Mouse (Mus musculus): ENCODE measurements around the gene Gpc3. TPM values are rescaled to one million over a fixed set of nuclear protein-coding genes. Genes with fewer than 3 reads are reported as not detected.

Gpc3 gene
- total RNA-seq (2022): 1 to 10 TPM; 5.6 to 7.5 (median 6.2) TPM

DNA sequence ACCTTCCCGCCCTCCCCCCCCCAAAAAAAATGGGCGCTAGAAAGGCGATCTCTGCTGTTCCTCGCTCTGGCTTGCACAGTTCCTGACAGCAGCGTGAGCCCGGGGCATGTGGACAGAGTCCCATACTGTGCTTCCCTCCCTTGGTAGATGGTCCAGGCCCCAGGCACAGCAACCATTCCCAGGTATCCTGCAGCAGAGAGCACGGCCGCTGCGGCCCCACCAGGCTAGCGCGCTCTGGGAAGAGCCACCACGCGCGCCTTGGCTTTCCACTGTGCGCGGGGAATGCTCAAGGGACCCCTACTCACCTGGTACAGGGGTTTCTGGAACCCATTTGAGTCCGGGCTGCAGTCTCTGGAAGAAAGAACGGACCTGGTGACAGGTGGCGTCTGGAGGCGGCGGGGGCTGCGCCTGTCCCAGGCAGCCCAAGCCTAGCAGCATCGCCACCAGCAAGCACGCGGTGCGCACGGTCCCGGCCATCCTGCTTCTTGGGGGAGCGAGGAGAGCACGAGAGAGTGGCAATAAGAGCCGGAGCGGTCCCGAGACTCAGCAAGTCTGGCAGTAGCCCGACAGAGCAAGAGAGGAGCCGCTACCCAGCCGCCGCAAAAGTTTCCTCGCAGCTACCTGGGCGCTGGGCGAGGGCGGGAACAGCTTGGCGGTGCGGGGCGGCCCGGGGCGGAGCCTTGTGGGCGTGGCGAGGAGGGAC is at the start of gene Gpc3:
Gene Gpc3, minus strand, starts transcription at position 623 of the 703 bp plus-strand sequence.
- no peak for DNase-seq (ENCODE audit: low spot score in 2 of 2)

DNA sequence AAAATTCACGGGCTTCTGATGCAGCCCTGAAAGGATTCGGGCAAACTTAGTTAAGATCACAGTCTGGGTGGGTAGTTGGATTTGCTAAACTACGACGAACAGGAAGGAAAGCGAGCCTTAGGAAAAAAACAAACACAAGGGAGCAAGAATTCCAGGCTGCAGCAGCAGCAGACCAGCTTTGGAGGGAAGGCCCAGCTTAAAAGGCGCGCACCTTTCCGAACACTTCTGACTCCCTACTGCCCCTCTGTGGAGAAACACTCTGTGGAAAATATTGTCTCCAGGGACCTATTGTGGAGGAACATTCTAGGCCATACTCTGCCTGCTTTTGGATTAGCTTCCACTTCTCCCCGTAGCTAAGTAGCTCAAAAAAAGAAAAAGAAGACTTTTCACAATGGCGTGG is 38.2 kb upstream of the Gpc3 start:
- no peak for DNase-seq (ENCODE audit: low spot score in 2 of 2)

DNA sequence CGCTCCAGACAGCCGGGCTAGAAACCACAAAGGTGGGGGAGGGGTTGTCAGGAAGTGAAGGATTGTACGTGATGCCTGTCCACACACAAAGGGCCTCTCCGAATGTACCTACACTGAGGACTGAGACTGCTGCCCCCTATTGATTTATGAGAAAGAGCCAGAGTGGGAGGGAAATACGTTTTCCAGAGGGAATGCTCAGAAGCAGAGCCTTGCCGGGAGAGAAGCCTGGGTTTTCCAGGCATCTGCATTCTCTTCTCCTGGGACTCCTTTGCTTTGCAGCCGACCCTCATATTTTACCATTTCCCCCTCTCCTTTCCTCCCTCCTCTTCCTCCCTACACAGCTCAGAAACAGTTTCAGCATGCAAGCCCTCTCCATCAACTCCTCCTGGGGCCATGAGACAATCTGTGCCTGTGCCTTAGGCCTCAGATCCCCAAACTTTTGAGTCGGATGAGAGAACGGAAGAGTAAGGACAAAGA is 37.8 kb upstream of the Gpc3 start:
- no peak for DNase-seq (ENCODE audit: low spot score in 2 of 2)

DNA sequence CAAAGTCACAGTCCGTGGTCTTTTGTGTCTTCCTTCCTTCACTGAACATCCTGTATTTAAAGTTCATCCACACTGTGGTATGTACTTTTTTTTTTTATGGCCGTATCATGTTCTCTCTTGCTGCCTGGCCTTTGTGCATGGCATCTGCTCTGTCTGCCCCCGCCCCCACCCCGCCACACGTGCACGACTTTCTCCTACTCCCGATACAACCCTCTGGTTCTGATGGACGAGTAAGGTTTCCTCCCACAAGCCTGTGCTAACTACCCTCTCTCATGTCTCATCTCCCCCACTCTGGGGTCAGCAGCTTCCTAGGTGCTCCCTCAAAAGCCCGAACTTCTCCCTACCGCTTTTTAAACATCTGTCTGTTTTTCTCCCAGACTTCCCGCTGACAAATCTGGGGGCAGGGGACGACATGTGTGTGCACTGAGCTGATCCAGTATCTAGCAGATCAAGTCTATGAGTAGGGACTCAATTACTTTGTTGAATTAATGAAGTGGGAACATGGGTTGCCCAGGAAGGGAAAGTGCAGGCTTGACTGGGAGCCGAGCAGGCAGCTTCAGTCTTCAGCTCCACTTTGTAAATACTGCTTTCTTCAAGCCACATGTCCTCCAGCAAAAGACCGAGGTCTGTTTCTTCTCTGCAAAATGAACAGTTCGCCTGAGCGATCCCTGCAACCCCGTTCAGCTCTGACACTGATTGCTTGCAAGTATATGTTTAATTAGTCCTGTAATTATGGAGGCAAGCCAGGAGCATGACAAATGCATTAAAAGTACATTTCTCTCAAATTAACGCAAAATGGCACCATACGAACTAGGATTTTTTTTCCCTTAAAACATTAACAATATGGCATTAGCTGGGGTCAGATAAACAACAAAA is 35.4 kb upstream of the Gpc3 start:
- no peak for DNase-seq (ENCODE audit: low spot score in 2 of 2)

DNA sequence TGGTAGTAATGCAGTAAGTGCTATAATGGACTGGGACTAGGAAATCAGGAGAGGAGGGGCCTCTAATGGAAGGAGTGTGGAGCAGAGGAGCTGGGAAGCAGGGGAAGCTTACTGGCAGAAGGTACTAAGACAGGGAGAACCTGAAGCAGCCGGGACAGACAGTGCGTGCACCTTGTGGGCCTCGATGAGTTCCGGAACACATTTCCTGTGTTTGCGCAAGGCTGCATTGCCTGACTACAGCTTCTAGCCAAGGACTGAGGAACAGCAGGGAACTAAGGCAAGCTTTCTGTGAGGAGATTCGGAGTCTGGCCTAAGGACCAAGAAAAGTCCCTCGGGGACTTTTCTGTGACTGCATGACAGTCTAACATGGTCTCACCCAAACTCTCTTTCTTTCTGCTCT is 30.6 kb upstream of the Gpc3 start:
- no peak for DNase-seq (ENCODE audit: low spot score in 2 of 2)

DNA sequence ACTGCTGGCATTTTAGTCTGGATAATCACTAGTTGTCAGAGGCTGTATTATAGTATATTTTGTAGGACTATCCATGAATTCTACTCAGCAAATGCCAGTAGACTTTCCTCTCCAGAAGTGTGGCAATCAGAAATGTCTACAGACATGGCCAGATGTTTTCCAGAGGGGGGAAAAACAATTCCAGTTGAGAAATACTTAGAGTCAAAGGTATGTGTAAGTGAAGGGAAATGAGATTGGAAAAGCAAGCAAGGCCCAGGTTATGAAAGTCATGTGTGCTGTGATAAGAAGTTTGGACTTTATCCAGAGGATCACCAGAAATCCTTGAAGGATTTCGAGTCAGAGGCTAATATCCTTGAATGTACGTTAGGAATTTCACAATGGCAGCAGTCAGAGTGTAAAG is 29.6 kb upstream of the Gpc3 start:
- no peak for DNase-seq (ENCODE audit: low spot score in 2 of 2)

DNA sequence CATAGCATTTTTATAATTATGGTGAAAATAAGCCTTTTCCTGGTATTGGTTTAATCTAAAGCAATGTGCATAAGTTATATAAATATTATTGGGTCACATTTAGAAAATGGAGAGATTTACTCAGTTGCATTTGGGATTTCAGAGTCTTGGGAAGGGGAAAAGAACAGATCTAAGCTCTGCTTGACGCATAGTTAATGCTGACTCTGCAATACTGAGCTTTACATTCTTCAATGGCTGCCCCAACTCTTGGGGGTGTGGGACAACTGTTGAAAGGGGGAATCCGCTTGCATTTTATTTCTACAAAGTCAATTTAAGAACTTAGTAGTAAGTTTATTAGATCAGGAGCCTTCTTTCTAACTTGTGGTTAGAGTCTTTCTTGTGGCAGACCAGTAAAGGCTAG is 28.4 kb upstream of the Gpc3 start:
- no peak for DNase-seq (ENCODE audit: low spot score in 2 of 2)

DNA sequence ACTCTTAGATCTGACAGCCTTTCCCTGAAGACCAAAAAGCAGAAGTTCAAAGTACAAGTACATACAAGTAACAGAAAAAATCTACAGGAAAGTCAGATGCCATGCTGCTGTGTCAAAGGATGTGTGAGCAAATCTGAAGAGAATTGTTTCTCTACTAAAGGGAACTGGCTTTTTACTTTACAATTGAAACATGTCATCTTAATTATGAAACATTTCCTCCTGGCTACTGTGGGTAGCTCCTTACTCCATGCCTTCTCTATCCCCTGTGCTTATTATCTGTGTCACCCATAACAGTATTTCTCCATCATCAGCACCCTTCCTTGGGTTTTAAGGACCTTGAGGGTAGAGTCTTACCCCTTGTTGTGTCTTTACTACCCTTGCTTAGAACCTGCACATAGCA is 23.7 kb upstream of the Gpc3 start:
- DNase-seq (ENCODE audit: low spot score in 2 of 2): no peak

DNA sequence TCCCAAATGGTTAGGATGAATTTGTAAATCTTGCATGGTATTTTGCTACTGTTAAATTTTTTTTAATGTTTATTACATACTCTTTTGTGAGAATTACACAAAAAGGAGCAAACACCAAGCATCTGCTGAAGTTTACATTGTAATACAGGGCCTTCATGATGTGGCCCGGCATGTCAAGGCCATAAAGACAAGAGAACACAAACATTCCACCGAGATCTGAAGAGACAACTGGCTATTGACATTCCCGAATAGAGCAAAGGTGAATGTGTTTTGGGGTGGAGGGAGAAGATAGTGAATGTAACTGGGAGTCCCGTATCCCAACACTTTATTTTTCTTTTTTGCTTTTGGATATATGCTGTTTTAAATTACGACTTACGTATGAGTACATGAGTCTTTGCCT is 20.2 kb upstream of the Gpc3 start:
- DNase-seq (ENCODE audit: low spot score in 2 of 2): no peak

DNA sequence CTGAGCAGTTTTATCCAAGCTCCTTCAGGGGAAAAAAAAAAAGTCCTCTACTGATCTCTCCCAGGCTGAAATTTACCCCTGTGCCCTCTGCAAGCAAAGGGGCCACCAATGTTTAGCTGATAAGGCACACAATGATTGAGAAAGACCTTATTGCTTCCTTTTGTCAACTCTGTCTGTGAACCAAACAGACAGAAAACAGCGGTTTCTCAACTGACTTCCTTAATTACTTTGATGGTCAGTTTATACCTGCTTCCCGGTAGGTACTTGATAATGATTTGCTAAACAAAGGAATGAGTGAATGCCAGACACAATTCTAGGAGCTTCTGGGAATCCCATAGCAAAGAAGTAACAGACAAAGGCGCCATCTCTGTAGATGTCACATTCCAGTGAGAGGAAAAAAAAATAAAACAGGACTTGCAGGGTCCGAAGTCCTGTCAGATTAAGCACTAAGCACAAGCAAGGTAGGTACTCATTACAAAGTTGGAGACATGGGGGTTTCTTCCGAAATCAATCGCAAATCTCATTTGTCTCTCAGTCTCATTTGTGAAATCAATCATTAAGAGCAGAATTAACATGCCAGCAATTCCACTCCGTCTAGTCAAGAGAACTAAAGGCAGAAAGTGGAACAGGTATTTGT is 19.1 kb upstream of the Gpc3 start:
- no peak for DNase-seq (ENCODE audit: low spot score in 2 of 2)

DNA sequence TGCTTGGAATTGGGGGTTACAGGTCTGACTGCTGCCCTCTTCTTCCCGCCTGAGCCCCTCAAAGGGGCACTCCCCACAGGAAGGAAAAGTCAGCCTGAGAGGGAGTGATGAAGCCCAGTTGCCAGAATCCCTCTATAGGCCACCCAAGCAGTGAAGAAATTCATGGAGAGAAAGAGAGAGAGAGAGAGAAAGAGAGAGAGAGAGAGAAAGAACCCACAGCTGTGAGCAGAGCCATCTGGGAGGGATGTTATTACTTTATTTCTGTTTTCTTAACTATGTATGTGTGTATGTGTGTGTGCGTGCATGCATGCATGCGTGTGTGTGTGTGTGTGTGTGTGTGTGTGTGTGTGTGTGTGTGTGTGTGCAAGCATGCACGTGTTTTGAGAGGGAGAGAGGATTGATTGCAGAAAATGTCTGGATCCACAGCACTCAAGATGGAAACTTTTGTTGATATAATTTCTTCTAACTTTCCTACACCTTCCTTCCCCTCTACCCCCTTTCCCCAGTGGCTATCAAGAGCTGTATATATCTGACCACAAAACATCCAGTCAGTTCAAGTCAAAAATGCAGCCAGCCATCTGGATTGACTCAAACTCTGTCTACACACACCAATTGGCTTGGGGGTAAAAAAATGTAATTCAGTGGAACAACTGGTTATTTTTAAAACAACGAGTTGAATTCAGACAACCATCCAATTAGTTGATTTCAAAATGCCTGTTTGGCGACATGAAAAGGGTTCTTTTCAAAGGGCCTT is 13.4 kb upstream of the Gpc3 start:
- DNase-seq (ENCODE audit: low spot score in 2 of 2): no peak

DNA sequence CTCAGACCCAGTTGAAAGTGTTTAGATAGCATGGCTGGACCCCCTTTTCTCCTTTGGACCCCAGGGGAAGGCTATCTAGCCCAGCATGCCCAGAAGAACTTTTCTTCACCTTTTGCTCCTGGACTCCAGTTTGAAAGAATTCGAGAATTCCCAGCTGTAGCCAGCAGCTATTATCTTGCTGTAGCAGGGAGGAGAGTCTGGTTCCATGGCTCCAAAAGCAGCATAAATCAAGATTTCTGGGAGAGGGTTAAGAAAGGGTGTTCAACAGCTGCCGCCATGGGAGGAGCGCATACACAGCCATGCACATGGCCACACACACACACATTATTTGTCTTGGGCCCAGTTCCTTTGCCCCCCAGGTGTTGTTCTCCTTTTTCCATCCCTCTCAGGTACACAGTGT is 4.1 kb upstream of the Gpc3 start:
- no peak for DNase-seq (ENCODE audit: low spot score in 2 of 2)

DNA sequence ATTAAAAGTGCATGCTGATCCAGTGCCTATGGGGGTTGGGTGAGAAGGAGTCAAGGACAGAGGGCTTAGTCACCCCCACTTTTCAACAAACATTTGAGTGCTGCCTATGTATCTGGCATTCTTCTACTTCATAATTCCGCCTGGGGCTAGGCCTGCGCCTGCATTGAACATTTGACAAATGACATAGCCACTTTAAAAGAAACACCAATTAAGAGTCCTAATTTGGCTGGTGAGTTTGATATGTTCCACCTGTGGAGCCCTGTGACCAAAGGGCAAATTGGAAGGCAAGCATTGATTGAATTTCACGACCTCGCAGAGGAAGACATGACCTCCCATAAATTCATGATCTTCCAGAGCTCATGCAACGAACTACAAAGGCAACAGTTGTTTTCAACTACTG is 2.4 kb upstream of the Gpc3 start:
- DNase-seq (ENCODE audit: low spot score in 2 of 2): no peak

DNA sequence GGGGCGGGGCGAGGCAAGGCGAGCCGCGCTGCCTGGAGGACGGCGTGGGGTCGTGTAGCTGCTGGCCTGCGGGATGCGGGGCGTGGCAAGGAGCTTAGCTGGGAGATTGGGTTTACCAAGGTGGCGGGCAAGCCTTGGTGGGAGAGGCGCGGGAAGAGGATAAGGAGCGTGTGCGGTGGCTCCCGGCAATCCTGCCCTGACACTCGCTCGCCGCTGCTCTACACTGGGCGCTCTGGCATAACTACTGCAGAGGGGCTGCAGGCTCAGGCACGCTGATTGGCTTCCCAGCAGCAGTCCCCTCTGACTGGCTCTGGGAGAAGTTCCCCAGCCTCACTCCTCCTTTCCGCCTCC is 256 bp upstream of the Gpc3 start:
- no peak for DNase-seq (ENCODE audit: low spot score in 2 of 2)

DNA sequence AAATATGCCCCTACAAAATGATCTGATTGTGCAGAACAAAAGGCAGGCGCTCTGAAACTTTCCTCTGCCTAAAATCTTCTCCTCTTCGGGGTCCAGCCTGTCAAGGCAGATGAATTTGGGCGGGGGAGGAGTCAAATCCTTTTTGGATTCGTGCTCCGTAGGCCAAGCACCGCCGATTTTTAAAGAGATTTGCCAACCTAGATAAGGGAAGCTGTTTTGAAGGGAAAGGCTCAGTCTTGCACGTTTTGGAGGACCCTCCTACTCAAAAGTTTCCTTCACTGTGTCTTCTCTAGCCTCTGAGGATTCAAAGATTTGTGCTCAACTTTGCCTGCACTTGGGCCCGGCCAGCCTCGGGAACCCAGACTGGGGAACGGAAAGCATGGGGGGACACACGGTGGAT is 944 bp downstream of the Gpc3 start:
- DNase-seq (ENCODE audit: low spot score in 2 of 2): no peak

DNA sequence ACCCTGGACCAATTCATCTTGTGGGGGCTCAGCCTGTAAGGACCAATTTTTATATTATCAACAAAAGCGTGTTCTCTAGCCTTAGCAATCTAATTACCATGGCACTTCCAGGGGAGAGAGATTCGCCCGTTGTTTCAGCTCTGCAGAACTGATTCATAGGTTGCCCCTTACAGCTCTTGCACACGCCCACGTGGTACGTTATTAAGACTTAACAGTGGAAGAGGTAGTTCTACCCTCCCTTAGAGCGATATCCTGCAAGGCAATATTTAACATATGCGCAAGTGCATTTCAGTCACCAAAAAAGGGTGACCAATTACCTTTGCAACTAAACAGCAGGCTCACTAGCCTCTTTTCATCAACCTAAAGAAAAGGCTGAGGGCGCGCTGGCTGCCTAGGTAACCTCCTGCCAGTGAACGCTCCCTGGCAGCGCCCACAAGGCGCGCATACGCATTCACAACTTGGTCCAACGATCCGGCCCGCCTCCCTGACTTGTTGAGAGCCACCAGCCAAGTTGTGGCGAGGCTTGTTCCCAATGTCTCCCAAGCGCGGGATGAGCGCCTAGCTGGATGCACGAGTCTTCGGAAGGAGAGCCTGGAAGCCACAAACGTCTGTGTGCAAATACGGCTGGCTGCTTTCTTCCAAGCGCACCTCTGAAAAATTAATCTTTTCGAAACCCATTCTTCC is 1.6 kb downstream of the Gpc3 start:
- DNase-seq (ENCODE audit: low spot score in 2 of 2): no peak

DNA sequence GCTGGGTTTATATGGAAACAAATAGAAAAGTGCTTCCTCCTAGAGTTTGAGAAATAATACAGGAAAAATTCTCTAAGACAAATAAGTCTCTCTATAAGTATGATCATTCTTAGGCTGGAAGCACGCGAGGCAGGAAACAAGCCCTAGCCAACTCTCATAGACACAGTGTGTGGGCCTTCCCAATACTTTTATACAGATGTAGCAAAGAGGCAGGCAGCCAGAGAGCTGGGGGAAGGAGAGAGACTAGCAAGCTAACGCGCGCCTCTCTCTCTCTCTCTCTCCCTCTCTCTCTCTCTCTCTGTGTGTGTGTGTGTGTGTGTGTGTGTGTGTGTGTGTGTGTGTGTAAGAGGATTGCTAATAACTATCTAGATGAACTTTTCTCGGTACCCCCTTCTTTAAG is 2.2 kb downstream of the Gpc3 start:
- DNase-seq (ENCODE audit: low spot score in 2 of 2): no peak

DNA sequence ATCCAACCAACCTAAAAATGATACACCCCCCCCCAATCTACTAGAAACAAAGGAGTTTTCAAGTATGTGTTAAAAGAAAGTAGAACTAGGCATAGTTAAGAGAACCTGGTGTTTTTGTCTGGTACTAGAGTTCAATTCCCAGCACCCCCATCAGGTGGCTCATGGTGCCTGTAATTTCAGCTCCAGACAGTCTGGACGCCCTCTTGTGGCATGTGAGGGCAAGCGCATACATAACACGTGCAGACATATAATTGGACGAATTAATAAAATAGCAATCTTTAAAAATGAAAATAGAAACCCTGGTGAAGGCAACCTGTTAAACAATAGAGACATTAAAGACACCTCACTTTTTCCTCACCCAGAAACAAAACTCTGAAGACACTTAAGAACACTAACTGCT is 10.6 kb downstream of the Gpc3 start:
- no peak for DNase-seq (ENCODE audit: low spot score in 2 of 2)

DNA sequence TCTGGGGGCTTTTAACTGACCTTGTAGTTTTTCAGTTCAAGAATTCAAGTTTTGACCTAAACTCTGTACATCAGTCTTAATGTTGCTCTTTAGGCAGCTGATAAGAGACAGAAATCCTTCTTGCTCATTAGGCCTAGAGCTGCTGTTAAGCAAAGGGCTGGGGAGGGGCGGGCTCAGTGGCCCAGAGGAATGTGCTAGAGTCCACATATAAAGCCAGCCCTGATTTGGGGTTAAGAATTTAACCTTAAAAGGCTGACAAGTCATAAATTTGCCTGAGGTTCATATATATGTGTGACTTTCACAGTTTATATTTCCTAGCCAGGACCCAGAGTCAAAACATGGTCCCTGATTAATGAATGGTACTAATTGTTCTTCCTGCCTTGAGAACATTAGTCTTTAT is 14.5 kb downstream of the Gpc3 start:
- no peak for DNase-seq (ENCODE audit: low spot score in 2 of 2)

DNA sequence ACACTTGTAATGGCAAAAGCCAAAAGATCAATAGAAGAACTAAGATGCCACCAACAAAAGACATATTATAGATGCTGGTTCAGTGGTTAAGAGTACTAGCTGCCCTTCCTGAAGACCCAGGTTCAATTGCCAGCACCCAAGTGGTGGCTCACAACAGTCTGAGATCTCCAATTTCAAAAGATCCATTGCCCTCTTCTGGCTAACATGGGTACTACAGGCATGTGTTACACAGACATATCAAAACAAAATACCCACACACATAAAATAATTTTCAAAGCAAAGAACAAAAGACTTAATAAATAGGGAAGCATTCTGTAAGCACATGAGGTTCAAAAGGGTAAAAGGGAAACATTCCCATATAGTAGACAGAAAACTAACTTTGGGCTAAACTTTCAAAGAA is 26.1 kb downstream of the Gpc3 start:
- DNase-seq (ENCODE audit: low spot score in 2 of 2): no peak

DNA sequence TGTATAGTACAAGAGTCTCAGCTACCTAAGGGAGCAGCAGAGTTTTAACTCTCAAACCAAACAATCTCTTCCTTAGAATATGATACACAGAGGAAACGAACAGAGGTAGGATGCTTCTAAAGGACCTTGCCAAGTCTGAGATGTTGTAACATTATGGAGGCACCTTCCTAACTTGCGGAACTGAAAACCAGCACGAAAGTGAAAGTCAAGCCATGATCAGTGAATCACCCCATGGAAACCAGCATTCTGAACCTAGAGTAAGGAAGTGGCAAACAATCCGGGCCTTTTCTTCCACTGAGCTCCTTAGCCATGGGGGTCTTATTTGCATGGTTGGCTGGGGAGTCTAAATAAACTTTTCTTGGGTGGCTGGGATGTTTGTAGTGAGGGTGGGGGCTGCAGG is 53.8 kb downstream of the Gpc3 start:
- no peak for DNase-seq (ENCODE audit: low spot score in 2 of 2)

All from left cerebral cortex, adult 8-10 months (tissue).